Mouse (Mus musculus) left cerebral cortex, postnatal 36 days (tissue): ENCODE measurements around the gene Timd4. TPM values are rescaled to one million over a fixed set of nuclear protein-coding genes. Genes with fewer than 3 reads are reported as not detected.

ENCODE experiments used
- total RNA-seq, 2 experiments: library from RNA; stranded (reverse); gene quantifications; 2 replicates each; pipeline ENCODE4 v1.2.3; 2021

Gene Timd4
- total RNA-seq, 2 experiments from 2014 or later = not detected

Other genes starting within 250 kb of the Timd4 start
- gene BC053393, start 239.3 kb upstream of the Timd4 start, total RNA-seq = under 1 TPM in 1 of 2 experiments, not detected in 1; 0.18 TPM
- not detected for gene Dppa1, start 181.5 kb upstream of the Timd4 start, total RNA-seq
- gene Timd2, start 103.7 kb upstream of the Timd4 start, total RNA-seq = not detected
- gene Havcr1, start 75.7 kb upstream of the Timd4 start, total RNA-seq = not detected